Mouse (Mus musculus): ENCODE results near the gene Tmem43. TPM values are rescaled to one million over a fixed set of nuclear protein-coding genes. Genes with fewer than 3 reads are reported as not detected.
"Not testable (repeated sequence)": the region's sequence is repeated elsewhere in the genome, so short reads cannot be mapped to it uniquely, and the experiment has no call there.

The Tmem43 gene
- 53.8 and 62.5 TPM in 2 replicates for total RNA-seq (2017)

DNA sequence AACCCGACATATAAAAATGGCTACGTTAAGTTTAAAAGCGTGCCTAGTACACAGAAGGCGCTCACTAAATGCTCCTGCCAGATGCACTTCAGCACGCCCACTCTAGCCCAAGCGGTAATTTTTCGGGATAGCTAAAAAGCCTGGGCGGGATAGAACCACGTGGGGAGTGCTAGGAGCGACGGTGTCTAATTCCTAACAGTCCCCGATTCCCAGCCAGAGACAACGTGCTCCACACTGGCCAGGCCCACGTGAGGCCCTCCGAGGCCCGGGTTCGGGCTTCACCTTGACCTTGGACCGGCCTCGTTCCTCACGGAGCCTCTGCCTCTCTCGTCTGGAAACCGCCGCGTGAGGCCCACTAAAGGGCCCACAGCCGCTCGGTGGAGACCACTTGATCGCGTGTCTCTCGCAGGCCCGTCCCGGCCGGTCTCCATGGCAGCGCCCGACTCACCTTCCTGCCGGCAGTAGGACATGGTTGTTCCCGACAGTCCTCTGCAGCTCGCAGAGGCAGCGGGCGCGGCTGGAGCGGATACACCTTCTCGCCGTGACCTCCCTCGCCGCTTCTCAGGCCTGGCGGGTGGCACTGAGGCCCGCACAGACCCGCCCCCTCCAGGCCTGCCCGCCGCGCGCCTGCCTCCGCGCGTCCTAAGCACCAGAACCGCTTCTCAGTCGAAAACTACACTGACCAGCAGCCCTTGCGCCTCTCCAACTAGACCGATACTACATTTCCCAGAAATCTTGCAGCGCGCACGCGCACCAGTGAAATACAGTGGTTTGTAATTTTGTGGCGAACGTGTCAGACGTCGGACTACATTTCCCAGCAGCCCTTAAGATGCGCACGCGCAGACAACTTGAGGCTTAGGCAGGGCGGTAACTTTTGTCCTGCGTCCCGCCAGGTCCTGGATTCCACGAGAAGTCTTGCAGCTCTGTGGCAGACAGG, at the start of gene Tmem43, which contains the start of gene Chchd4:
Gene Tmem43 (plus strand): TSS at position 836 of the 937 bp plus-strand sequence.
Gene Chchd4 (minus strand): TSS at position 679 of the 937 bp plus-strand sequence.
- peak; percentile 92 to 93 for ATAC-seq (replicated peaks in 1 of 2; ENCODE audit: insufficient read depth in 1 of 2, low FRiP score in 2 of 2, low TSS enrichment in 1 of 2, low read depth in 1 of 2, poor library complexity in 2 of 2, severe bottlenecking in 2 of 2)

DNA sequence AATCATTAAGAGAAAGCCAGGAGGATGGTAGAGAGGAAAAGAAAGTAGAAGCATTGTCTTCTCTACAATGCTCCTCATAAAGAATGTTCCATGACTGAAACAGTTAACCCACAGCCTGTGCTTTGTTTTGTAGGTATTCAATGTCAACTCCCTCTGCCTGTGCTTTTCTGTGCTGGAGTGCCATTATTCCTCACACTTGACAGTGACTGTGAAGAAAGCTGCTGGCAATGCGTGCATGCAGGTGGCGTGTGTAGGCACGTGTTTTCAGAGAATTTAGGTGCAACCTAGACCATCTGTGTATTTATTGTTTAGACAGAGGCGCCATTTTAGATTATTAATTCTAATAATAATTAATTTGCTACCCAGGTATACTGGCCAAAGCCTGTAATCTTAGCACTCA, 49.4 kb upstream of the Tmem43 start:
- no peak for ATAC-seq (replicated peaks in 1 of 2; ENCODE audit: insufficient read depth in 1 of 2, low FRiP score in 2 of 2, low TSS enrichment in 1 of 2, low read depth in 1 of 2, poor library complexity in 2 of 2, severe bottlenecking in 2 of 2)

DNA sequence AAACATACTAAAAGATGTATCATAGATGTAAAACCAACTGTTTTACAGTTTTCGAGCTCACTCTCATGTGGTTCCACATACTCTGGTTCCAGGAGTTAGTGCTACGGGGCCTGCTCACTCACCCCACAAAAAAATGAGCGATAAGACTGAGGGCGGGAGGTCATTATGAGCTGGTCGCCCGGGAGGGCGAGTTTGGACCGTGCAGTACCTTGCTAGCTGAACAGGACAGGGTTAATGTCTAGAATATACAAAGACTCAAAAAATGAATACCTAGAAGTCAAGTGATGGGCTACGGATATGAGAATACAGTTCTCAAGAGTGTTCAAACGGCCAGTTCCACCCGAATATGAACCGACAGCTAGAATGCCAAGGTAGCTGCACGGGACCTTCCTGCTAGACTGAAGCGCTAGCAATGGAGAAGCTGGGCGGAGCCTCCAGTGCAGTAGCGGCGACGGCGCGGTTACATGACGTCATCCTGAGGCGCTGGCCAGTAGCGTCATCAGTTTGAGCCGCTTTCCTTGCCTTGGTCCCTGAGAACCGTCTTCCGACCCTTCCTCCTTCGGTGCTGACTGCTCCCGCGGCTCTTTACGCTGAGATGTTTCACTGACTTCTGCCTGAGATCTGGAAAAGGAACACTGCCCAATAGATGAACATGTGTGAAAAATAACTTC, 32.9 kb upstream of the Tmem43 start:
- peak; percentile 94 to 97 for ATAC-seq (replicated peaks in 1 of 2; ENCODE audit: insufficient read depth in 1 of 2, low FRiP score in 2 of 2, low TSS enrichment in 1 of 2, low read depth in 1 of 2, poor library complexity in 2 of 2, severe bottlenecking in 2 of 2)

DNA sequence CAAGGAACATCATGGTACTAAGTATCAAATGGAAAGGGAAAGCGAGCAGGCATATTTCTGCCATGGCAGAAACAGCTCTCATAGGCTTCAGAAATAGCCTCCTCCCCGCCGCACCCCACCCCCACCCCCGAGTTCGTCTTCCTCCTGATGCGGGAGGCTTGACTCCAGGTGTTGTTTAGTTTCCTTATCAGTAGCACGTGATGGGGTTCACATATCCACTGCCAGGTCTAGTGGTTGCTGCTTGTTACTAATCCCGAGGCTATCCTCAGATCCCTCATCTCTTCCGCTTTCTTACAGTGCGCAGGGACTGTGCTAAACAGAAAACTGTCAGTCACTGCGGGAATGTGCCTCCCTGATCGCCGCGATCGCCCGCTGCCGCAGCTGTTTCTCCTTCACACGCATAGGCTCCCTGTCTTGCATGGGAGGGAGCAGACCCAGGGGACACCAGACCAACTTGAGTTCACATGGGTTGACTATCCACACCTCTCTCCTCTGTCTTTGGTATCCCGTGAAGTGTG, 32.3 kb upstream of the Tmem43 start:
- peak; percentile 18 to 50; a peak in 3 of 4 replicates for ATAC-seq (replicated peaks in 1 of 2; ENCODE audit: insufficient read depth in 1 of 2, low FRiP score in 2 of 2, low TSS enrichment in 1 of 2, low read depth in 1 of 2, poor library complexity in 2 of 2, severe bottlenecking in 2 of 2)

DNA sequence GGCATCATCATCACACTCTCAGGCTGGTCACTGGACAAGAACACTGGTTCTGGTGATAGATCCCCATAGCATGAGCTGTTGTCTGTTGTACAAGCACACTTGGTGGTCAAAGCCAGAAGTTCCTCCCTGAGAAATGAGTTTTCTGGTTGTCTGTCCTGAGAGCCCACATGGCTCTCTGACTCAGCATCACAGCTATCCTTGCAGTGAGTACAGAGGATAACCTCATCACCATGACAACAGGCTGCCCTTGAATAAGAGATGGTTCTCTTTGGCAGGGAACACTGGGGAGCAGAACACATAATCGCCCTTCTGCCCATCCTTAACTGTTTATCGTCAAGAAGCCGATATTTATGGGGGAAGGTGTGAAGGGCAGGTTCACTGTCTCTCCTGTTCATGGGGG, 28.2 kb upstream of the Tmem43 start:
- no peak for ATAC-seq (replicated peaks in 1 of 2; ENCODE audit: insufficient read depth in 1 of 2, low FRiP score in 2 of 2, low TSS enrichment in 1 of 2, low read depth in 1 of 2, poor library complexity in 2 of 2, severe bottlenecking in 2 of 2)

DNA sequence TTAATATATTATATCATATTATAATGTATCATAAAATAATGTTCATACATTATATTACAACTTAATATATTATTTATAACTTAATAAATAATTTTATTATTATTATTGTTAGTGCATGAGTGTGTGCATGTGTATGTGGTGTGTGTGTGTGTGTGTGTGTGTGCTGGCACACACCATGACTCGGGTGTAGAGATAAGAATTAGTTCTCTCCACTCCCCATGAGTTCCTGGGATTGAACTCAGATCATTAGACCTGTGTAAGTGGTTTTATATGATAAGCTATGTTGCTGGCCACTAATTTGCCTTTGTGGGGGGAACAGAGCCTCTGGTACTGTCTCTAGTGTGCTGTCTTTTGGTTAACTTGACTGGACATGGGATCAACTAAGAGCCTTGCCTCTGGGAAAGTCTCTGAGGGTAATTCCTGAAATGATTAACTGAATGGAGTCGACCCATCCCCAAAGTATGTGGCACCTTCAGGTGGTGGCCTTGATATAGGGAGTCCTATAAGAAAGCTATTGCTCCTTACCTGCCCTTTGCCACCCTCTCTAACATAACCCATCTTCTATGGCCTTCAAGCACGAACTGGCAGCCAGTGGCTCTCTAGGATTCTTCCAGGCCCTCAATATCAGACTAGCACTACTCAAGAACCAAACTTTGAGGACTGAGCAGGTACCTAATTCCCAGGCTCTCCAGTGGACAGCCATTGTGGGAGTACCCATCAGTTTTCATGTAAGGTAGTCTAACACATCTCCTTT, 23.9 kb upstream of the Tmem43 start:
- ATAC-seq (replicated peaks in 1 of 2; ENCODE audit: insufficient read depth in 1 of 2, low FRiP score in 2 of 2, low TSS enrichment in 1 of 2, low read depth in 1 of 2, poor library complexity in 2 of 2, severe bottlenecking in 2 of 2) = no peak

DNA sequence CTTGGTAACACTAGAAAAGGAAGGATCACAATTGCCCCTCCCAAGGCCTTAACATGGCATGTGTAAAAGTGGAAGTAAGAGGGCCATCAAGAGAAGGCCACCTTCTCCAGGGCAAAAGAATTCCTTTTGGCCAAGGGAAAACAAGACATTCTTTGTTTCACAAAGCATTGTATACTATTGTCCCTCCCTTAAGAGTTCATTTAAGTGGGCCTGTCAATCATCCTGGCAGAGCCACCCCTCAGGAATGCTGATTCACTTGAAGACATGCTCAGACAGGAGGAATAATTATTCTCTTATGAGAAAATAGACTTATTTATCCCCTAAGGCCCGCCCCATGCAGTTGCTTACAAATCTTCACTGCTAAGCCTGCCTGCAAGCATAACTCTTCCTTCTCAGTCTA, 21.4 kb upstream of the Tmem43 start:
- ATAC-seq (replicated peaks in 1 of 2; ENCODE audit: insufficient read depth in 1 of 2, low FRiP score in 2 of 2, low TSS enrichment in 1 of 2, low read depth in 1 of 2, poor library complexity in 2 of 2, severe bottlenecking in 2 of 2) = no peak

DNA sequence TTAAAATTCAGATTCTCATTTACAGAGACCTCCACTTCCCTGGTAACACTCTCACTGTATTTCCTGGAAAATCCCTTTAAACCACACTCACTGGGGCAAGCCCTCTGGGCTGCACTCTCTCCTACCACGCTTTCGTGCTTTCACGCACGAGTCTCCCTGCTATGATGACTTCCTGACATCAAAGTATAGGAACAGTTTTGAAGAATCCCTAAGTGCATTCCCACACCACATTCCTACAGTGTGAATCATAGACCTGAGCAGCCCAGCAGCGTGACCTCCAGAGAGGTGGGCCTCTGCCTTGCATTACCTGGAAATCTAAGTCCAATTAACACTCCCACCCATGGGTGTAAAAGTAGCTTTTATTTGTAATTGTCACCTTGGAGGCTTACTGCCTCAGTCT, 19.0 kb upstream of the Tmem43 start:
- ATAC-seq (replicated peaks in 1 of 2; ENCODE audit: insufficient read depth in 1 of 2, low FRiP score in 2 of 2, low TSS enrichment in 1 of 2, low read depth in 1 of 2, poor library complexity in 2 of 2, severe bottlenecking in 2 of 2) = no peak

DNA sequence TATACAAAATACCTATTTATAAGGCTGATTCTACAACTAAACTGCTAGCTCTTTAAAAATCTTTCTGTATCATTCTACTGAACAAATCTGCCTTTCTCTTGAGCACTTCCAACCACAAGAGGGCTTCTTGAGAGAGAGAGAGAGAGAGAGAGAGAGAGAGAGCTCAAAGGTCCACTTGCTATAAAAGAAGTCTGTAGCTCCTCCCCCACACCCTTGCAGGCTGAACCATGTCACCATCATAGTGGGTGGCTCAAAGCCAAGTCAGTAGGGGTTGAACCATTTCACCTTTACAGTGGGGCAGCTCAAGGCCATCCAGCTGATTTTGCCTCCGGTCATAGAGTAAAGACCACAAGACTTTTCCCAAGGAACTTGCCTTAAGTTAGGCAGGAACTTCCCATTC, 14.0 kb upstream of the Tmem43 start:
- peak; percentile 25 to 56; a peak in 1 of 4 replicates for ATAC-seq (replicated peaks in 1 of 2; ENCODE audit: insufficient read depth in 1 of 2, low FRiP score in 2 of 2, low TSS enrichment in 1 of 2, low read depth in 1 of 2, poor library complexity in 2 of 2, severe bottlenecking in 2 of 2)

DNA sequence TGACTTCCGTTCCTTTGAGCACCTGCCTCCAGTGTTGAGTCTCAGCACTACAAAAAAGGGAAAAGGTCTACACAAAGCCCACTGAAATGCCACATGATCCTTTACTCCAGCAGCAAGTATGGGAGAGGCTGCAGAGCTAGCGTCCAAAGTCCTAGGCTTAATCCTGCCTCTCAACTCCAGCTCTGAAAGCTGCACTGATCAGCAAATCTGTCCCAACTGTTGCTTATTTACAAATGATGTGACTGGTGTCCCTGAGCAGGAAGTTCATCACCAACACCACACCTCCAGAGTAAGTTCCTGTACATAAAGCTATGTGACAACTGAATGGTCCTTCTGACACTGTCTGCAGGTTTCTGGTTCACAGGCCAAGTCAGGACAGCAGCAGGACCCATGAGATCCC, 7.7 kb upstream of the Tmem43 start:
- ATAC-seq (replicated peaks in 1 of 2; ENCODE audit: insufficient read depth in 1 of 2, low FRiP score in 2 of 2, low TSS enrichment in 1 of 2, low read depth in 1 of 2, poor library complexity in 2 of 2, severe bottlenecking in 2 of 2) = no peak

DNA sequence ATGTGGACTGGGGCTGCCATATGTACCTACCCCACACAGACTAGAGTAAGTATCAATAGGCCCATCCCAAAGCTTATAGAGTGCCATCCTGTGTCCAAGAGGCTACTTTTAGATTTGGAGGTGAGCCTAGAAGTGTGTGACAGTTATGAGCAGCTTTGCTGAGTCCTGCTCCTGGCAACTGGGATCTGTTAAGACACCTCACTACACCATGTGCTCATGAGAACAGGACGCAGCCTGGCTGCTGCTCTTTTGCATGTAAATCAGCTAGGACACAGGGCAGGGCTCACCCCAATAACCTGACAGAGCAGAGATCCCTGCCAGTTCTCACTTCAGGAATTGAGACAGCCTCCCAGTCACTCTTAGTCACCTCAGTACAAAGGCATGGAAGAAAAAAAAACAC, 6.4 kb upstream of the Tmem43 start:
- no peak for ATAC-seq (replicated peaks in 1 of 2; ENCODE audit: insufficient read depth in 1 of 2, low FRiP score in 2 of 2, low TSS enrichment in 1 of 2, low read depth in 1 of 2, poor library complexity in 2 of 2, severe bottlenecking in 2 of 2)

DNA sequence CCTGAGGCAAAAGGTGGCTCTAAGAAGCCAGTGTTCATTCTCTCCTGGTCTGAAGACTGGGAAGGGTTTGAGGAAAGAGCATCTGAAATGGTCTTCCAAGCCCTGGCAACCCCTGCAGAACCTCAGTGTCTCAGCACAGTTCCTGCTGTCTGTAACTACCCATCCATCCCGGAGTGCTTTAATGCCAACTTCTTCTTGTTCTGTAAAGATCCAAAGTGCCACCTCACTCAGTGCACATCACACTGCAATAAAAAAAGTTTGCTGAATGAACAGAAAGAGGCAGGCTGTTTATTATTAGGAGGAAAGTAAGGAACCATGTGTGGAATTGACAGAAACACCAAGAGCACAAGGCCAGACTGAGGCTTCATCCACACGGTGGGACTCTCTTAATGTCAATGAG, 2.8 kb upstream of the Tmem43 start:
- ATAC-seq (replicated peaks in 1 of 2; ENCODE audit: insufficient read depth in 1 of 2, low FRiP score in 2 of 2, low TSS enrichment in 1 of 2, low read depth in 1 of 2, poor library complexity in 2 of 2, severe bottlenecking in 2 of 2) = no peak

DNA sequence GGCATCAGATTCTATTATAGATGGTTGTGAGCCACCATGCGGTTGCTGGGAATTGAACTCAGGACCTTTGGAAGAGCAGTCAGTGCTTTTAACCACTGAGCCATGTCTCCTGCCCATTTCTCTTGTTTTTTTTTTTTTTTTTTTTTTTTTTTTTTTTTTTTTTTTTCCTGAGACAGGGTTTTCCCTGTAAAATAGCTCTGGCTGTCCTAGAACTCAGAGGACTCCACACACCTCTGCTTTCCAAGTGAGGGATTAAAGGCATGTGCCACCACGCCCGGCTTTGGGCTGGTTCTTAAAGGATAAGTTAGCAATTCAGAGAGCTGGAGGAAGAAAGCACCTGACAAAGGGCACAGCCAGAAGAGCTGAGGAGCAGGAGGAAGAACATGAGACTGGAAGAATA, 2.1 kb upstream of the Tmem43 start:
- not testable (repeated sequence) for ATAC-seq (replicated peaks in 1 of 2; ENCODE audit: insufficient read depth in 1 of 2, low FRiP score in 2 of 2, low TSS enrichment in 1 of 2, low read depth in 1 of 2, poor library complexity in 2 of 2, severe bottlenecking in 2 of 2)

DNA sequence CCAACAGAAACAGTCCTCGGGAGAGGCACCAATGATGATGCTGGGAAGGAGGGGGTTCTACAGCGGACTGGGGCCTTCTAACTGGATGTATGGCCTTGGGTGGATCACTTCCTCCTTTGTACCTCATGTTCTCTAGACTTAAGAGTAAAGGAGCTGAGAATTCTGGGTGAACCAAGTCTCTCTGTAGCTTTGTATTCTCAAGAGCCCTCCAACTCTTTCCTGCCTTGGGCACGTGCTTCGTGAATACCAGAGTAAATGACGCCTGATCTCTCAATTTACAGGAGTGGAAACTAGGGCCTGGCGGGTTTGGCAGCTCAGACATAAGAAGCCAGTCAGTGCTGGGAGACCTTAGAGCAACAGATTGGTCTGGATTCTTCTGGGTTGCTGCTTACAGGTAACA, 1.2 kb upstream of the Tmem43 start:
- no peak for ATAC-seq (replicated peaks in 1 of 2; ENCODE audit: insufficient read depth in 1 of 2, low FRiP score in 2 of 2, low TSS enrichment in 1 of 2, low read depth in 1 of 2, poor library complexity in 2 of 2, severe bottlenecking in 2 of 2)

DNA sequence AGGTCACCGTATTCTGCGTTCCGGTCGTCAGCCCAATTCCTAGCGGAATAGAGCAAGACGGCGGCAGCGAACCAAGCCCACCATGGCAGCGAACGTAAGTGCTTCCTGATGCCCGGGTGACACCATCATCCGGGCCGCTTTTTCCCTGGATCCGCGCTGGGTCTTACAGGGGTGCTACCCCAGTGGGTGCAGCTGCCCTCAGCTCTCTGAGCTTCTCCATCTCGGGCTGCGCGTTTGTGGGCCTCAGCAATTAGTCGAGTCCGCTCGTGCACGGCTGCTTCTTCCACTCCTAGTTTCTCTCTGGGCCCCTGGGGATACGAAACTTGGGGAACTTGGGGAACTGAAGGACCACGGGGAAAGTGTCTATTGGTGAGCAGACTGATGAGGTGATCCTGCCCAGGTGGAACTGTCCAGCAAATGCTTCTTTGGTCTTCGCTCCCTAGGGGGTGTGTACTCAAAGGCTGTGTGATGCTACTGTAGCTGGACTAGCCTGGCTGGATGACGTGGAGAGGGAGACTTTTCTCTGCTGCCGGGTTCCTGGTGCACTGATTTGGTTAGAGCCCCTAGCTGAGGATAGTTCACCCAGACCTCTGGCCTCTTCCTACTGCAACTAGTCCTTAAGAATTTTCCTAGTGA, 420 bp downstream of the Tmem43 start:
- ATAC-seq (replicated peaks in 1 of 2; ENCODE audit: insufficient read depth in 1 of 2, low FRiP score in 2 of 2, low TSS enrichment in 1 of 2, low read depth in 1 of 2, poor library complexity in 2 of 2, severe bottlenecking in 2 of 2) = peak; percentile 20 to 37

DNA sequence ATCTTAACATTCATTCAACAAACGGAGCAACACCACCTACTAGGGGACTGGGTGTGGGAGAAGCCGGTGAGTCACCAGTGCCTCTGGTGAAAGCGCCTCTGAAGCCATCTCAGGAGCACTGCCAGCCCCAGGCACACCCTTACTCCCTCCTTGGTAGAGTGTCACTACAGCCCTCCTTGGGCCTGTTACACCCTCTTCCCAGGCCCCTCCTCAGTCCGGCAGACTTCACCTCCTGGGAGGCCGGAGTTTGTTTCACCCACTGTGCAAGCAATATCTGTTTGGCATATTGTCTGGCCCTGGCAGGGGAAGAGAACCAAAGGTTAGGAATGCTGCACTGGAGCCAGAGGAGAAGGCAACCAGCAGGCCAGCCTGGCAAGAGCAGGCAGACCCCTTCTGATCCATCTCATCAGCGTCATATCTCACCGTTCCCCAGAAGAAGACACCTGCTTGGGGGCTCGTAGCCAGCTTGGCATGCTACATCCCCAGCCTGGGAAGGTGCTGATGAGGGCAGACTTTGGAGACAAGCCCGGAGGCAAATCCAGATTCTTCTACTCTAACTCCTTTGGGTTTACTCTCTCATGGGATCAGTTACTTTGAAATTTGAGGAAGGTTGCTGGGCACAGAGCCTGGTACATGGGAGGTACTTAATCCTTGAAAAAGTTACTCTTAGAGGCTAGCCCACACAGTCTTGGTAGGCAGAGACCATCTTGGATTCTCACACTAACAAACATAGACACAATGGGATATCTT, 1.1 kb downstream of the Tmem43 start:
- ATAC-seq (replicated peaks in 1 of 2; ENCODE audit: insufficient read depth in 1 of 2, low FRiP score in 2 of 2, low TSS enrichment in 1 of 2, low read depth in 1 of 2, poor library complexity in 2 of 2, severe bottlenecking in 2 of 2) = no peak

DNA sequence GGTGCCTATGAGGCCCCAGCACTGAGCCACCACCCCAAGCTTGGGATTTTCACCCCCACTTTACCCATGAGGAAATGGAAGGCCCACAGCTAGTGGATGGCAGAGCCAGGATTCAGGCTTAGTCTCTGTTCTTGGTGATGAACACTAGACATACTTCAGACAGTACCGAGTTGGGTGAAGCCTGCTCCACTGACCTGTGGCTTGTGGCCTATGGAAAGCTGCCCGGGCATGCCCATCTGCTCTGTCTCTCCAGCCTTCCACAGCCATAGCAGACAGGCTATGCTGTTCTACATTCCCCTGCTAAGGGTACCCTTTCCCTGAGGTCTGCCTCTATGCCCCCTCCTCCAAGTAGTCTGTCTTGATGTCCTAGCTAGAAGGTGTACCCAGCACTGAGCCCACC, 3.0 kb downstream of the Tmem43 start:
- ATAC-seq (replicated peaks in 1 of 2; ENCODE audit: insufficient read depth in 1 of 2, low FRiP score in 2 of 2, low TSS enrichment in 1 of 2, low read depth in 1 of 2, poor library complexity in 2 of 2, severe bottlenecking in 2 of 2) = no peak
